Mouse (Mus musculus) CD4-positive, CD25-positive, alpha-beta regulatory T cell, adult 4 months (primary cell): ENCODE results near the gene Armc2. TPM values are rescaled to one million over a fixed set of nuclear protein-coding genes. Genes with fewer than 3 reads are reported as not detected.
A peak's percentile ranks its signal among the peaks of the same experiment; 100 is the strongest.
"Not testable (repeated sequence)": the region's sequence is repeated elsewhere in the genome, so short reads cannot be mapped to it uniquely, and the experiment has no call there.

Experiments
- ATAC-seq: one replicate; pipeline ENCODE4 v1.8.0; 2017
- polyA plus RNA-seq, 2 experiments: library from polyadenylated mRNA; unstranded; fragments of 100-300 nt; shearing (Covaris generic); gene quantifications; one replicate each; pipeline ENCODE4 v1.2.1; 2017

The Armc2 gene
- polyA plus RNA-seq, 2 experiments from 2014 or later = 0.48 to 0.56 TPM

- no peak for ATAC-seq
Measured at GRCm38 (mm10) chr10:41962725-41963124, 55.5 kb downstream of the Armc2 start.

GRCm38 (mm10) chr10:41959808-41960207 is 58.4 kb downstream of the Armc2 start:
- ATAC-seq = no peak

GRCm38 (mm10) chr10:41958677-41959274 is 59.5 kb downstream of the Armc2 start:
- no peak for ATAC-seq

- ATAC-seq = no peak
Measured at GRCm38 (mm10) chr10:41957421-41958225, 60.6 kb downstream of the Armc2 start.

GRCm38 (mm10) chr10:41953528-41953864 is 64.7 kb downstream of the Armc2 start:
- no peak for ATAC-seq

GRCm38 (mm10) chr10:41952850-41953527 is 65.3 kb downstream of the Armc2 start:
- ATAC-seq = peak; percentile 23

- ATAC-seq = not testable (repeated sequence)
Measured at GRCm38 (mm10) chr10:41952354-41952753, 65.9 kb downstream of the Armc2 start.

- no peak for ATAC-seq
Measured at GRCm38 (mm10) chr10:41939090-41939489, 79.2 kb downstream of the Armc2 start.

- ATAC-seq = peak; percentile 98
Measured at GRCm38 (mm10) chr10:41937176-41937575, 81.1 kb downstream of the Armc2 start.

GRCm38 (mm10) chr10:41936100-41936499 is 82.1 kb downstream of the Armc2 start:
- ATAC-seq = no peak

GRCm38 (mm10) chr10:41935476-41935829 is 82.8 kb downstream of the Armc2 start:
- no peak for ATAC-seq

- ATAC-seq = no peak
Measured at GRCm38 (mm10) chr10:41934633-41935475, 83.4 kb downstream of the Armc2 start.

- ATAC-seq = no peak
Measured at GRCm38 (mm10) chr10:41933536-41933935, 84.7 kb downstream of the Armc2 start.

GRCm38 (mm10) chr10:41932943-41933342 is 85.3 kb downstream of the Armc2 start:
- no peak for ATAC-seq

GRCm38 (mm10) chr10:41931962-41932361 is 86.3 kb downstream of the Armc2 start:
- no peak for ATAC-seq

GRCm38 (mm10) chr10:41930966-41931365 is 87.3 kb downstream of the Armc2 start:
- ATAC-seq = no peak

- no peak for ATAC-seq
Measured at GRCm38 (mm10) chr10:41926726-41927125, 91.5 kb downstream of the Armc2 start.

- ATAC-seq = no peak
Measured at GRCm38 (mm10) chr10:41912290-41912994, 105.8 kb downstream of the Armc2 start.

GRCm38 (mm10) chr10:41908899-41909298 is 109.3 kb downstream of the Armc2 start:
- ATAC-seq = no peak

GRCm38 (mm10) chr10:41907950-41908349 is 110.3 kb downstream of the Armc2 start:
- ATAC-seq = no peak

GRCm38 (mm10) chr10:41907473-41907872 is 110.8 kb downstream of the Armc2 start:
- ATAC-seq = no peak

- no peak for ATAC-seq
Measured at GRCm38 (mm10) chr10:41901864-41902263, 116.4 kb downstream of the Armc2 start.
